In the genomic region with DNA sequence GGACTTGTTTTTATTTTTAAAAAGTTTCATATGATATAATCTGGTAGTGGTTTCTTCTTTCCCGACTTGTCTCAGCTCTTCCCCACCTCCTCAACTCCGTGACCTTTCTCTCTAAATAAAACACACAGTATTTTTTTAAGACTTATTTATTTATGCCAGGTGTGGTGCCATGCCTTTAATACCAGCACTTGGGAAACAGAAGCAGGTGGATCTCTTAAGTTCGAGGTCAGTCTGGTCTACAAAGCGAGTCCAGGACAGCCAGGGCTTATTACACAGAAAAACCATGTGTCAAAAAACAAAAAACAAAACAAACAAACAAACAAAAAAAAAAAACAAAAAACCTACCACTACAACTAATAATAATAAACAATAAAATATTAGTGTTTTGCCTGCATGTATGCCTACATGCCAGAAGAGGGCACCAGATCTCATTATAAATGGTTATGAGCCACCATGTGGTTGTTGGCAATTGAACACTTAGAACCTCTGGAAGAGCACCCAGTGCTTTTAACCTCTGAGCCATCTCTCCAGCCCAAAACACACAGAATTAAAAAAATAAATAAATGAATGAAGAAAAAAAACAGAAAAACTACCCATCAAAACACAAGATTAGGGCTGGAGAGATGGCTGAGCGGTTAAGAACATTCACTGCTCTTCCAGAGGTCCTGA, we compare ENCODE assay signal across 10 mouse cellular contexts. TPM values are rescaled to one million over a fixed set of nuclear protein-coding genes. Genes with fewer than 3 reads are reported as not detected.
DNase-seq lines count a peak whose midpoint lies in the region; ATAC-seq lines count a peak whose summit lies in the region.
"Had no signal": no experiment of that assay in that cellular context is flagged by ENCODE, and none has a peak within 500 bp of the region (broad histone marks: within the 10 kb centered on the region; RNA-seq: fewer than 3 reads in every experiment).

No protein-coding gene starts in this region.

- no peak overlapping the region for H3K27ac ChIP-seq in embryonic facial prominence, embryonic 11.5 days (replicated peaks; ENCODE audit: low read depth, low read length)
- no peak overlapping the region for H3K27ac ChIP-seq in embryonic facial prominence, embryonic 10.5 days (replicated peaks)
- no peak overlapping the region for H3K27ac ChIP-seq in midbrain, embryonic 11.5 days (ENCODE audit: low read depth, low read length)
- no peak overlapping the region for H3K27ac ChIP-seq in midbrain, embryonic 15.5 days
- no peak overlapping the region for H3K27ac ChIP-seq in hindbrain, embryonic 13.5 days

- no peaks in the 10 kb centered on the region for H3K9me3 ChIP-seq in embryonic facial prominence, embryonic 11.5 days (replicated peaks; ENCODE audit: control insufficient read depth, low read length)
- H3K9me3 ChIP-seq in embryonic facial prominence, embryonic 10.5 days: no peaks in the 10 kb centered on the region
- no peaks in the 10 kb centered on the region for H3K9me3 ChIP-seq in midbrain, embryonic 11.5 days (ENCODE audit: control insufficient read depth, low read length)
- no peaks in the 10 kb centered on the region for H3K9me3 ChIP-seq in midbrain, embryonic 15.5 days
- H3K9me3 ChIP-seq in hindbrain, embryonic 13.5 days: no peaks in the 10 kb centered on the region
- H3K9me3 ChIP-seq: embryonic facial prominence, embryonic 12.5 days; G1E had no signal

- no peaks in the 10 kb centered on the region for H3K4me1 ChIP-seq in embryonic facial prominence, embryonic 11.5 days (ENCODE audit: control insufficient read depth, insufficient read depth, low read length)
- peaks cover 17% of the 10 kb centered on the region for H3K4me1 ChIP-seq in embryonic facial prominence, embryonic 10.5 days
- peaks cover 9% of the 10 kb centered on the region for H3K4me1 ChIP-seq in midbrain, embryonic 11.5 days (ENCODE audit: control insufficient read depth, insufficient read depth, low read length)
- peaks cover 21% of the 10 kb centered on the region for H3K4me1 ChIP-seq in midbrain, embryonic 15.5 days
- peaks cover 14% of the 10 kb centered on the region for H3K4me1 ChIP-seq in hindbrain, embryonic 13.5 days (replicated peaks)

- H3K27me3 ChIP-seq in embryonic facial prominence, embryonic 11.5 days (ENCODE audit: control insufficient read depth, insufficient read depth, low read length): no peaks in the 10 kb centered on the region
- no peaks in the 10 kb centered on the region for H3K27me3 ChIP-seq in embryonic facial prominence, embryonic 10.5 days (replicated peaks; ENCODE audit: low read depth, poor library complexity, severe bottlenecking)
- H3K27me3 ChIP-seq in midbrain, embryonic 11.5 days (ENCODE audit: control insufficient read depth, insufficient read depth, low read length): no peaks in the 10 kb centered on the region
- no peaks in the 10 kb centered on the region for H3K27me3 ChIP-seq in midbrain, embryonic 15.5 days (replicated peaks)
- H3K27me3 ChIP-seq in splenic B cell, adult 2 months (ENCODE audit: control insufficient read depth, insufficient read depth, low read length, poor library complexity, severe bottlenecking): no peaks in the 10 kb centered on the region
- H3K27me3 ChIP-seq in hindbrain, embryonic 13.5 days: no peaks in the 10 kb centered on the region
- H3K27me3 ChIP-seq: embryonic facial prominence, embryonic 12.5 days had no signal

- H3K4me2 ChIP-seq in embryonic facial prominence, embryonic 11.5 days (ENCODE audit: low read depth, low read length): no peak overlapping the region
- H3K4me2 ChIP-seq in midbrain, embryonic 11.5 days: no peak overlapping the region
- H3K4me2 ChIP-seq in midbrain, embryonic 15.5 days: no peak overlapping the region
- no peak overlapping the region for H3K4me2 ChIP-seq in hindbrain, embryonic 13.5 days

- H3K9ac ChIP-seq in embryonic facial prominence, embryonic 11.5 days (replicated peaks; ENCODE audit: low read length): no peak overlapping the region
- H3K9ac ChIP-seq in midbrain, embryonic 11.5 days (ENCODE audit: low read length): no peak overlapping the region
- no peak overlapping the region for H3K9ac ChIP-seq in midbrain, embryonic 15.5 days
- no peak overlapping the region for H3K9ac ChIP-seq in hindbrain, embryonic 13.5 days

- peak; percentile 56 for DNase-seq in embryonic facial prominence, embryonic 11.5 days (ENCODE audit: low spot score)
- no peak for DNase-seq in embryonic facial prominence, embryonic 10.5 days (ENCODE audit: low spot score)
- DNase-seq in midbrain, embryonic 11.5 days (ENCODE audit: low spot score, missing footprints): peak; percentile 82
- peak; percentile 79 for DNase-seq in induced T-regulatory cell, adult 2 months (ENCODE audit: low read depth)
- peak; percentile 70 for DNase-seq in splenic B cell, adult 2 months (ENCODE audit: low read depth, low spot score)
- no peak for DNase-seq in kidney, postnatal 4 days

- H3K36me3 ChIP-seq in embryonic facial prominence, embryonic 11.5 days (replicated peaks; ENCODE audit: control insufficient read depth, insufficient read depth, low read depth, low read length): no peaks in the 10 kb centered on the region; the same call in 1 of the 2 replicates
- peaks cover 18% of the 10 kb centered on the region for H3K36me3 ChIP-seq in embryonic facial prominence, embryonic 10.5 days (replicated peaks)
- H3K36me3 ChIP-seq in midbrain, embryonic 11.5 days (ENCODE audit: control insufficient read depth, insufficient read depth, low read length): 0 out of 2 replicates have a peak, but pooled peaks cover 8% of the 10 kb centered on the region
- H3K36me3 ChIP-seq in midbrain, embryonic 15.5 days (replicated peaks): peaks cover 6% of the 10 kb centered on the region; the same call in 1 of the 2 replicates
- H3K36me3 ChIP-seq in splenic B cell, adult 2 months (ENCODE audit: control insufficient read depth, insufficient read depth, low read length, poor library complexity, severe bottlenecking): peaks cover 4% of the 10 kb centered on the region; the same call in 1 of the 2 replicates
- H3K36me3 ChIP-seq in hindbrain, embryonic 13.5 days: peaks cover 16% of the 10 kb centered on the region

- no peak overlapping the region for H3K4me3 ChIP-seq in embryonic facial prominence, embryonic 11.5 days (ENCODE audit: low read depth, low read length)
- H3K4me3 ChIP-seq in embryonic facial prominence, embryonic 10.5 days: no peak overlapping the region
- no peak overlapping the region for H3K4me3 ChIP-seq in midbrain, embryonic 11.5 days (ENCODE audit: low read depth, low read length)
- H3K4me3 ChIP-seq in midbrain, embryonic 15.5 days: no peak overlapping the region
- no peak overlapping the region for H3K4me3 ChIP-seq in hindbrain, embryonic 13.5 days

- no peak for ATAC-seq in embryonic facial prominence, embryonic 11.5 days (replicated peaks; ENCODE audit: insufficient number of reproducible peaks, low FRiP score, low TSS enrichment, low read depth)
- ATAC-seq in midbrain, embryonic 11.5 days (ENCODE audit: low FRiP score): no peak
- no peak for ATAC-seq in midbrain, embryonic 15.5 days (replicated peaks)
- ATAC-seq in hindbrain, embryonic 13.5 days (ENCODE audit: low FRiP score): no peak

- WGBS in embryonic facial prominence, embryonic 11.5 days: 75% methylated on average over 5 of the region's 5 CpGs
- WGBS in embryonic facial prominence, embryonic 10.5 days: 80% methylated on average over 5 of the region's 5 CpGs
- WGBS in midbrain, embryonic 11.5 days: 71% methylated on average over 5 of the region's 5 CpGs
- 73% methylated on average over 5 of the region's 5 CpGs for WGBS in midbrain, embryonic 15.5 days
- 82% methylated on average over 5 of the region's 5 CpGs for WGBS in hindbrain, embryonic 13.5 days

RNA-seq across cellular contexts. Expression of a gene that starts 1.4 kb away (rescaled TPM):
- 13.7 and 14.6 TPM in 2 replicates for polyA plus RNA-seq in embryonic facial prominence, embryonic 11.5 days (2014; fragmentation: Nextera tagmentation; extraction: Ambion mirVana)
- 33.7 and 37.4 TPM in 2 replicates for polyA plus RNA-seq in embryonic facial prominence, embryonic 10.5 days (2016; fragmentation: Nextera tagmentation; extraction: Ambion mirVana)
- 12.7 and 13.9 TPM in 2 replicates for polyA plus RNA-seq in midbrain, embryonic 11.5 days (2014; fragmentation: Nextera tagmentation; extraction: Ambion mirVana)
- 18.2 and 20.8 TPM in 2 replicates for polyA plus RNA-seq in midbrain, embryonic 15.5 days (2015; fragmentation: Nextera tagmentation; extraction: Ambion mirVana)
- 18.3 and 19.1 TPM in 2 replicates for polyA plus RNA-seq in hindbrain, embryonic 13.5 days (2015; fragmentation: Nextera tagmentation; extraction: Ambion mirVana)

RNA-seq across cellular contexts. Expression of a gene that starts 20.6 kb away (rescaled TPM):
- polyA plus RNA-seq in embryonic facial prominence, embryonic 11.5 days (2014; fragmentation: Nextera tagmentation; extraction: Ambion mirVana): 73.0 and 82.1 TPM in 2 replicates
- 51.4 and 54.7 TPM in 2 replicates for polyA plus RNA-seq in embryonic facial prominence, embryonic 10.5 days (2016; fragmentation: Nextera tagmentation; extraction: Ambion mirVana)
- polyA plus RNA-seq in midbrain, embryonic 11.5 days (2014; fragmentation: Nextera tagmentation; extraction: Ambion mirVana): 64.4 and 68.2 TPM in 2 replicates
- 72.0 and 75.4 TPM in 2 replicates for polyA plus RNA-seq in midbrain, embryonic 15.5 days (2015; fragmentation: Nextera tagmentation; extraction: Ambion mirVana)
- 76.0 and 77.9 TPM in 2 replicates for polyA plus RNA-seq in hindbrain, embryonic 13.5 days (2015; fragmentation: Nextera tagmentation; extraction: Ambion mirVana)

Comparison
In these comparisons a context has a peak if more than half of its experiments do, and no peak if none do; other contexts are left out.
1. DNase-seq: peak in embryonic facial prominence, embryonic 11.5 days (single experiment), midbrain, embryonic 11.5 days (single experiment), induced T-regulatory cell, adult 2 months (single experiment) and splenic B cell, adult 2 months (single experiment); none in embryonic facial prominence, embryonic 10.5 days (single experiment) and kidney, postnatal 4 days (0 of 2).